Mouse (Mus musculus) retina, postnatal 1 day (tissue): Measurements from ENCODE around the gene Mtf1.

ENCODE experiments used
- DNase-seq: peaks from one replicate; pipeline ENCODE4 v3.0.0-alpha.2; 2012

Gene Mtf1

DNA sequence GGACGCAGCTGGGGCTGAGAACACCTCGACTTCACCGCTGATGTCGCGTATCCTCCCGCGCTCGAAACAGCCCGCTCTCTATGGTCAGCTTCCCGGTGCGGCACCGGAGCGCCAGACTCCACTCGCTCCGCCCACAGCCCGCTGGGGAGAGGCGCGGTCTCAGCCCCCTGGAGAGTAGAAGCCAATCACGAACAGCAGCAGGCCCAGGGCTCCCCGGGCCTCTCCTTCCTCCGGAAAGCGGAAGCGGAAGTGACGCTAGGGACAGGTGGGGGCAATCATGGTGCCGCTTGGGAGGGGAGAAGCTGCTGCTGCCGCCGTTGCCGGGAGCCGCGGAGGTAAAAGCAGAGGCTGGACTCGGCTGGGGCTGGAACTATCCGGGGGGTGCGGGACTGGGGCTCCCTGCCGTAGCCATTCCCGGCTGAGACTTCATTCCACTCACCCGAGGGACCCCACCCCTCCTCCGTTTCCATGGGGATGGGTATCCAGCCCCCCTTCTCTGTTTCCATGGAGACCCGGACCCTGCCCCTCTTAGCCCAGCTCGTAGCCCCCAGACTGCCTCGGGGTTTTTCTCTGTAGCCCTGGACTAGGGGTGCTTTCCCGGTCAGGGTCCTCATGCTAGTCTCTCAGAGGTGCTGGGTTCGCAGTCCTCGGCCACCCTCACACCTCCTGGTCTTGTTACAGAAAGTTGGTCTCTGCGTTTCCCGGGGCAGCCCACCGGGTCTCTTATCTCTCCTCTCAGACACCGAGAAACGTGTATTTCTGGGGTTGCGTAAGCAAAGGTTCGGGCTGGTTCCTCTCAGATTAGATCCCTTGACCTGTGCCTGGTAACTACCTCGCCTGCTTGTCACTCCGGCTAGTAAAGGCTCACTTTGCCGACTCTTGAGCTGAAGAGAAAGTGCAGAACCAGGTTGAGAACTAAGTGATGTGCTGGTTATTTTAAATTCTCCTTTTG, 681 bp downstream of the Mtf1 start:
- DNase-seq: peak; percentile 99

DNA sequence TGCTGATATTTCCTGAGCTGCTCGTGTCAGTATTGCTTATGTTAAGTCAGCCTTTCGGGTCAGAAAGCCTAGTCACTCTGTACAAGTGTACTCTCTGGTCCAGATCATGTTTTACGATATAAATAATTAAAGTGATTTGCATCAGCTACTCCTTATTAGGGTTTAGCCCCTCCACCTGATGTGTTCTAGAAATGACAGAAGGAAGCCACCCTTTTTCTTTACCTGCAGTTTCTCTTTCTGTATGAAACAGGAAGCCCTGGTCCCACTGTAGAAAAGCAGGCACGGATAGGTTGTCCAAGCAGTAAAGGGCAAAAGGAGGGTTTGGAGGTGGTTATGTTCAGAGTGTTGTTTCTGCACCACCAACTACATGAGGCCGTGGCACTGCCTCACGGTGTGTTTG, 1.5 kb downstream of the Mtf1 start:
- DNase-seq: no peak

GRCm38 (mm10) chr4:124808511-124808910, 6.6 kb downstream of the Mtf1 start:
- no peak for DNase-seq

GRCm38 (mm10) chr4:124809136-124809883, 7.4 kb downstream of the Mtf1 start:
- no peak for DNase-seq

GRCm38 (mm10) chr4:124810056-124810455, 8.2 kb downstream of the Mtf1 start:
- no peak for DNase-seq

- DNase-seq: peak; percentile 35
These were observed 9.6 kb downstream of the Mtf1 start for GRCm38 (mm10) chr4:124811347-124811975.

DNA sequence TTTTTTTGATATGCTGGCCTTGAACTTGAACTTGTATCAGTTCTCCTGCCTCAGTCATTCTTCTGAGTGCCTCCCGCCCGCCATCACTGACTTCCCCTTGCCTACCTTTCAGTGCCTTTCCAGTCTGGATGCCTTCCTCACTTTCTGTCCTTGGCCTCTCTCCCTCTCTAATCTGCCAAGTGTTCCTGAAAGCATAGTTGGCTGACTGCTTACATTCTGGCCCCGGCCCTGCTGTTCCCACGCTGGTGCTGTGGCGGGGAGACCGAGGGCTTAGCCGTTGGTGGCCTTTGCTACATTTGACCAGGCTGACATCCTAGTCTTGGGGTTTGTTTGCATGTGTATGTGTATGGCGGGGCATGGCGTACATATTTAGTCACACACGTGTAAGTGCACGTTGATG, 14.0 kb downstream of the Mtf1 start:
- no peak for DNase-seq

DNA sequence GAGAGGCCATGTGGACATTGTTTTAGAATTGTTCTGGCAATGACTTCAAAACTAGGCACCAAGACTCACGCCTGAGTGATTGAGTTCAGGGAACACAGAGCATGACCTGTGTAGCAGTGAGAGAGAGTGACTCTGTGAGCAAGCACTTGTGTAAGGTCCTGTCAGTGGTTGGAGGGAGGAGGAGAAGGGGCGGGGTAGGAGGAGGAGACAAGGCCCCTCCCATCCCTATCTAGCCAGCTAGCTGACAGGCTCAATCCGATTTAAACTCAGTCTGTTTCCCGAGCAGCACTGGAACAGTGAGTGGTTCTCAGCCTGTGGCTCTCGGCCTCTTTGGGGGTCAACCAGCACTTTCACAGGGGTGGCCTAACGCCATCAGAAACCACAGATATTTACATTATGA, 15.9 kb downstream of the Mtf1 start:
- peak; percentile 72 for DNase-seq

DNA sequence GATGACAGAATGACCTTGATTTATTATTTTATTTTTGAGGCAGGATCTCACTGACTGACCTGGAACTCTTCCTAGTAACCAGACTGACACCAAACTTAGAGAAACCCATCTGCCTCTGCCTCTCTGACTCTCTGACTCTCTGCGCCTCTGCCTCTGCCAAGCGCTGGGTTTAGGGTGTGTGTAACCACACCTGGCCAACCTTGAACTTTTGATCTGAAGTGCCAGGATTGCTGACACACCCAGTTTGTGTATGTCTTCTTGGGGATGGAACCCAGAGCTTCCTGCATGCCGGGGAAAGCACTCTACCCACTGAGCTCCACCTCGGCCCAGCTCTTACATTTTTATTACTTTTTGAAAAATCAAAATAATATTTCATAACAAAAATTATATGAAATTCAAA, 16.9 kb downstream of the Mtf1 start:
- no peak for DNase-seq

DNA sequence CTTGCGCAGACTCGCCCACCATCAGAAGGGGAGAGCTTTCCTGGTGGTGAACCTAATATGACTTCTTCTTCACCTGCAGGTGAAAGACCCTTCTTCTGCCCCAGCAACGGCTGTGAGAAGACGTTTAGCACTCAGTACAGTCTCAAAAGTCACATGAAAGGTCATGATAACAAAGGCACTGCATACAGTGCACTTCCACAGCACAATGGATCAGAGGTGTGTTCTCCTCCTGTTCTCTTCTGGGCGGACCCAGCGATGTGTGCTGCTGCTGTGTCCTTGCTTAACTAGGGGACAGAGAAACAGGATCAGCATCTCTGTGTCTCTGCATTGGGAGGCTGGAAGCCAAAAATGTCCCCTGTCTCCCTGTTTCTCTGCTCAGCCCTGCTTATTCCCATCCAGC, 23.1 kb downstream of the Mtf1 start:
- DNase-seq: no peak

DNA sequence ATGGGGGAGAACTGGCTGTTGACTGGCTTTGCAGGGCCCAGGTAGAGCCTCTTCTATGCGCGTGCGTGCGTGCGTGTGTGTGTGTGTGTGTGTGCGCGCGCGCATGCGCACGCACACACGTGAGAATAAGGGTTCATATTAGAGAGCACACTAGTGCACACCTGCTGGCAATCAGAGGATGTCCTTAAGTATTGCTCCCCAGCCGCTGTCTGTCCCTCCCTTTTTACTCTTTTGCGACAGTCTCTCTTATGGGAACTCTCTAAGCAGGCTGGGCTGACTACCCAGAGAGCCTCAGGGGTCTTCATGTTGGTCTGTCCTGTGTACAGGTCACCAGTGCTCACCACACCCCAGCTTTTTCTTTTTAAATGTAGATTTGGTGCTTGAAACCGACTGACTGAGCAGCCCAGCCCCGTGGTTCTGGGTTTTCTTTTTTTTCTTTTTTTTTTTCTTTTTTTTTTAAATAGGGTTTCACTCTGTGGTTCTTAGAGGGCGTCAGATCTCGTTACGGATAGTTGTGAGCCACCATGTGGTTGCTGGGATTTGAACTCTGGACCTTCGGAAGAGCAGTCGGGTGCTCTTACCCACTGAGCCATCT, 23.6 kb downstream of the Mtf1 start:
- DNase-seq: no peak

- DNase-seq: no peak
These were observed 27.8 kb downstream of the Mtf1 start for GRCm38 (mm10) chr4:124829671-124830070.

DNA sequence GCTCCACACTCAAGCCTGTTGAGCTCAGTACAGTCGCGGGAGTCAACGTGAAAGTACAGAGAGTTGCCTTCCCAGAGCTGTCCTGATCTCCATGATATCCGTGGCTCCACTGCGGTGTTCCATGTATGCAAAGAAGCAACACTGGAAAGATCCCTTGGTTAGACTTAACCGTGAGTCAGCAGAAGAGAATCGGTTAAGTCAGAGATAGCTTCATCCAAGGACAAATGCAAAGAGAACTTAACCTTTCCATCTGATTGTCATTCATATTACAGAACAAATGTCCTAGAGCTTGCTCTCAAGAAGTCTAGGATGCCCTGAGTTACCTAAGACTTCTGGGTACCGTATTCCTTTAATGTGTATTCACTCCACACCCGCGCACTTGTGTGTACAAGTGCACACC, 30.9 kb downstream of the Mtf1 start:
- DNase-seq: no peak

GRCm38 (mm10) chr4:124838035-124838700, 36.3 kb downstream of the Mtf1 start:
- DNase-seq: no peak

GRCm38 (mm10) chr4:124840998-124841397, 39.1 kb downstream of the Mtf1 start:
- DNase-seq: no peak

- peak; percentile 66 for DNase-seq
These were observed 41.6 kb downstream of the Mtf1 start for GRCm38 (mm10) chr4:124843493-124843892.

GRCm38 (mm10) chr4:124847573-124847972, 45.7 kb downstream of the Mtf1 start:
- DNase-seq: peak; percentile 90

DNA sequence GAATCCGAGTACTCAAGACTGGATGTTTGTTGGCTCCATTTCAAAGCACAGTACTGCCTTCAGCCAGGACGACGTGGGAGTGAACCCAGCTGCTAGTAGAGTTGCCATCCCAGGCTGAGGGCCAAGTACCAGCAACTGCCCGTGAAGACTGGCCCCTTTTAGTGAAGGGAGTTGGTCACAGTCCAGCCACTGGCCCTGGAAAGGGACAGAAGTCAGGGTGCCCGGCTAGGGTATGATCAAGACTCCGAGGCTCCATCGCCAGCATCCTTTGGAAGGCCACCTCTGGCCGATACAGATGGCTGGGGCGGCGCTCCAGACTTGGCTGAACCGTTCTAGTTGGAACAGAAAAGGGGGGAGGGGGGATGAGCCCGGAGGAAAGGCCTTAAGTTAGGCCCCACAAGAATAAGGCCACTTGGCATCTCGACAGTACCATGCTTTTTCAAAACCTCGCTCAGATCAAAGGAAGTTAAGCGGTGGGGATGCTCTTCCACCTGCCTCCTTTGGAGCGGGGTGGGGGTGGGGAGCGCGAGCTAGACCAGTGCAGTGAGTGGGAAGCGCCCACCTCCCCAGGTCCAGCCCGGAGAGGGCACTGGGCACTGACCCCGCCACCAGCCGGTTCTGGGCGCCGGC, 47.8 kb downstream of the Mtf1 start:
- DNase-seq: no peak

DNA sequence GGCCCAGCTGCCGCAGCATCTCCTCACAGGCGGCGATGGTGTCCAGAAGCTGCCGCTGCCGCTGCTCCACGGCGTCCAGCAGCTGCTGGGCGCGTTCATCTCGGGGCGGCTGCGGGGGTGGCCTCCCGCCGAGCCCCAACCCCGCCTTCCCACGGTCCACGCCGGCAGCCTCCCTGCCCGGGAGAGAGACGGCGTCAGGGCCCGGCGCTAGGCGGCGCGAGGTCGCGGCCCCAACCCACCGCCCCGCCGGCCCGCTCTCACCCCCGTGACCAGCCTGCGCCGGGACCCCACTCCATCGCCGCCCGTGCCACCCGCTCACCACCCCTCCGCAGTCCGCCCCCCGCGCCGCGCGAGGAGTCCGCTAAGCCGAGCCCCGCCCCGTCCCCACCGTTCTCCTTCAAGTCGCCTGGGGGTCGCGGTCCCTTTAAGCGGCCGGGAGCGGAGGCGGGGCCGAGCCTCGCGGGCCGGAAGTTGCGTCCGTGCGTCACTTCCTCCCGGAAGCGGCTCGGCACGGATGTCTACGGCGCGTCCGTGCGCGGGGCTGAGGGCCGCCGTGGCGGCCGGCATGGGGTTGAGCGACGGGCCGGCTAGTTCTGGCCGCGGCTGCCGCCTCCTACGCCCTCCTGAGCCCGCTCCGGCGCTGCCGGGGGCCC, 48.5 kb downstream of the Mtf1 start, which contains the start of gene Yrdc:
Gene Yrdc, plus strand, starts transcription at position 419 of the 653 bp plus-strand sequence.
- peak; percentile 98 for DNase-seq

DNA sequence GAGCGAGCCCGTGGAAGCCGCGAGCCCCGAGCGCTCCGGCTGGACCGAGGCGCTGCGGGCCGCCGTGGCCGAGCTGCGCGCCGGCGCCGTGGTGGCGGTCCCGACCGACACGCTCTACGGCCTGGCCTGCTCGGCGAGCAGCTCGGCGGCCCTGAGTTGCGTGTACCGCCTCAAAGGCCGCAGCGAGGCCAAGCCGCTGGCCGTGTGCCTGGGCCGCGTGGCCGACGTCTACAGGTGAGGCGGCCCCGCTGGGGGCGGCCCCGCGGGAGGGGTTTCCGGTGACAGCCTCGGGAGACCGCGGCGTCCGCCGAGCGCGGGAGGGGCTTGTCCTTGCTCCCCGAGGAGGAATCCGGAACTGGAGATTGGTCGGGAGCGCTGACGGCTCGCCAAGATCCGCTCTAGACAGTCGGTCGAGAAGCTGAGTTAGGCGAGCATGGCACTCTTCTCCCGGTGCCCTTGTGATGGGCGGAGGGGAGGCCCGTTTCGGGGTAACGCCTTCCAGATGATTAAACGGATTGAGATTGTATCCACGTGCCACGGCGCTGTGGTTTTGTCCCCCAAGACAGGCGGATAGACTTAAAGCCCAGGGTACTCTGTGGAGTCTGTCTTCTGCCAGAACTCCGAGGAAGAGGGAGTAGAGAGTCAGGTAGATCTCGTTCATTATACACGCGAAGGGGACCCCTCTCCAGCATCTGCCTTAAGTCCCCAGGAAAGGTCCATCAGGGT, 49.2 kb downstream of the Mtf1 start, which contains the start of gene 1110065P20Rik:
Gene 1110065P20Rik, minus strand, starts transcription at position 264 of the 726 bp plus-strand sequence.
- peak; percentile 63 for DNase-seq

DNA sequence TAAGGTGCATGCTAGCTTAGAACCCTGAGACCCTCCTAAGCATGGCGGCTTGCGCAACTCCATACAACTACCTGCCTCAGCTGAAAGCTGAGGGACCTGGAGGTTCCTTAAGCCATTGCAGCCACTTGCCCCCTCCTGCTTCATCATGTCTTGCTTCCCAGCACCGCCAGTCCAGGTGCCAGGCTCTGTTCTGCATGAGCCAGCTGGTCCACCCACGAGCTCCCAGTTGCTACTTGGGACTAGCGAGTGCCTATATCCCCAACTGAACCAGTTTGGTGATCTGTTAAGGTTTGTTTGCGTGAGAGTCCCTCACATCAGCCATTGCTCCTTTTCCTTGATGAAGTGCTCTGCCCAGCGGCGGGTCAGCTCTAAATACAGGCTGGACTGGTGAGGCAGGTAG, 54.4 kb downstream of the Mtf1 start:
- DNase-seq: no peak
